Mouse (Mus musculus) forebrain, embryonic 11.5 days (tissue): ENCODE results near the gene Pla2g1b. TPM values are rescaled to one million over a fixed set of nuclear protein-coding genes. Genes with fewer than 3 reads are reported as not detected.
"Not testable (repeated sequence)": the region's sequence is repeated elsewhere in the genome, so short reads cannot be mapped to it uniquely, and the experiment has no call there.

Source experiments
- ATAC-seq: fragments of 200-750 bp; cut with Nextera tagmentation; replicated peaks from 2 replicates; pipeline ENCODE4 v1.8.0; 2017; ENCODE audit warnings: moderate TSS enrichment; ENCODE audit not compliant: low FRiP score
- DNase-seq: peaks from one replicate; pipeline ENCODE4 v3.0.0-alpha.2; 2017; ENCODE audit warnings: low spot score
- H3K27ac ChIP-seq: fragments of 300-500 bp; sonication (generic); 2 replicates; pipeline ENCODE4 v1.5.1; 2014; ENCODE audit warnings: low read depth, low read length
- H3K27me3 ChIP-seq: fragments of 300-500 bp; sonication (generic); 2 replicates; pipeline ENCODE4 v1.6.1; 2014; ENCODE audit warnings: mild to moderate bottlenecking, low read length, mixed read lengths; ENCODE audit not compliant: control insufficient read depth, insufficient read depth
- H3K36me3 ChIP-seq: fragments of 300-500 bp; sonication (generic); 2 replicates; pipeline ENCODE4 v1.6.1; 2014; ENCODE audit warnings: mild to moderate bottlenecking, low read length, moderate library complexity, mixed read lengths; ENCODE audit not compliant: control insufficient read depth, insufficient read depth
- H3K4me1 ChIP-seq: fragments of 300-500 bp; sonication (generic); replicated peaks from 2 replicates; pipeline ENCODE4 v1.6.1; 2014; ENCODE audit warnings: low read length, mixed read lengths; ENCODE audit not compliant: control insufficient read depth, insufficient read depth
- H3K4me2 ChIP-seq: fragments of 300-500 bp; sonication (generic); 2 replicates; pipeline ENCODE4 v1.6.1; 2014; ENCODE audit warnings: low read depth, mild to moderate bottlenecking, low read length, moderate library complexity, mixed read lengths; ENCODE audit not compliant: severe bottlenecking
- H3K4me3 ChIP-seq: fragments of 300-500 bp; sonication (generic); 2 replicates; pipeline ENCODE4 v1.5.1; 2014; ENCODE audit warnings: low read depth, low read length
- H3K9ac ChIP-seq: fragments of 300-500 bp; sonication (generic); 2 replicates; pipeline ENCODE4 v1.6.1; 2014; ENCODE audit warnings: low read length
- H3K9me3 ChIP-seq: fragments of 300-500 bp; sonication (generic); 2 replicates; pipeline ENCODE4 v1.6.1; 2016; ENCODE audit warnings: low read length, mixed read lengths; ENCODE audit not compliant: control insufficient read depth
- WGBS: fragments of 180-500 bp; shearing (Covaris S2); extraction: QIAGEN DNeasy Blood & Tissue Kit; methylation state at CpG from one replicate; pipeline ENCODE4 v1.1.7; 2014; 5-methylcytosine and 5-hydroxymethylcytosine counted together
- polyA plus RNA-seq: library from polyadenylated mRNA; unstranded; fragments of >200 nt; fragmentation: Nextera tagmentation; extraction: Ambion mirVana; gene quantifications from 2 replicates; pipeline ENCODE4 v1.2.1, GENCODE M21; 2014

Pla2g1b gene
- polyA plus RNA-seq, 1 experiment from 2014 or later = not detected

- Histone ChIP-seq H3K4me1 (peaks cover 10% of the 10 kb centered on the region), H3K36me3 (no peaks in the 10 kb centered on the region), H3K4me3 (no peak overlapping the region), H3K9ac (no peak overlapping the region), H3K9me3 (no peaks in the 10 kb centered on the region), H3K27me3 (no peaks in the 10 kb centered on the region), H3K4me2 (no peak overlapping the region), H3K27ac (no peak overlapping the region)
- ATAC-seq (no peak), DNase-seq (no peak)
- 69% methylated on average over 12 of the region's 12 CpGs for WGBS
These were observed 37.0 kb downstream of the Pla2g1b start for GRCm38 (mm10) chr5:115503035-115503434.

- not testable (repeated sequence) for H3K27me3 ChIP-seq, H3K9ac ChIP-seq, H3K4me2 ChIP-seq, H3K9me3 ChIP-seq, H3K27ac ChIP-seq, H3K36me3 ChIP-seq, ATAC-seq, DNase-seq, H3K4me3 ChIP-seq
- WGBS = 72% methylated on average over 4 of the region's 4 CpGs
- peaks cover 24% of the 10 kb centered on the region for H3K4me1 ChIP-seq
These were observed 39.6 kb downstream of the Pla2g1b start for GRCm38 (mm10) chr5:115505617-115506016.

- Histone ChIP-seq H3K36me3 (no peaks in the 10 kb centered on the region), H3K9me3 (no peaks in the 10 kb centered on the region), H3K4me2 (peak within 1 kb of the TSS; percentile 89), H3K4me1 (peaks cover 24% of the 10 kb centered on the region), H3K27me3 (no peaks in the 10 kb centered on the region), H3K9ac (peak within 1 kb of the TSS; percentile 81), H3K27ac (no peak within 1 kb of the TSS), H3K4me3 (peak within 1 kb of the TSS; percentile 84)
- ATAC-seq = peak; percentile 87
- WGBS = under 1% methylated on average over 68 of the region's 74 CpGs
- DNase-seq = peak; percentile 98
These were observed 40.6 kb downstream of the Pla2g1b start, which contains the start of gene Pxn for GRCm38 (mm10) chr5:115506454-115507201. Pxn (plus strand) TSS chr5:115506676.

GRCm38 (mm10) chr5:115507267-115507980 lies 41.4 kb downstream of the Pla2g1b start:
- no peak for DNase-seq
- Histone ChIP-seq H3K27me3 (no peaks in the 10 kb centered on the region), H3K9me3 (no peaks in the 10 kb centered on the region), H3K9ac (peak overlapping the region; percentile 81), H3K4me2 (peak overlapping the region; percentile 89), H3K27ac (no peak overlapping the region), H3K4me3 (peak overlapping the region; percentile 84), H3K36me3 (no peaks in the 10 kb centered on the region), H3K4me1 (peaks cover 24% of the 10 kb centered on the region)
- ATAC-seq = peak; percentile 18; the same call in 1 of the 2 replicates
- 34% methylated on average over 12 of the region's 12 CpGs for WGBS

- H3K9ac ChIP-seq = peak overlapping the region; percentile 81
- WGBS = 47% methylated on average over 18 of the region's 18 CpGs
- H3K36me3 ChIP-seq = no peaks in the 10 kb centered on the region
- H3K27ac ChIP-seq = no peak overlapping the region
- no peak for ATAC-seq
- no peaks in the 10 kb centered on the region for H3K27me3 ChIP-seq
- H3K9me3 ChIP-seq = no peaks in the 10 kb centered on the region
- DNase-seq = no peak
- peak overlapping the region; percentile 89 for H3K4me2 ChIP-seq
- peak overlapping the region; percentile 84 for H3K4me3 ChIP-seq
- peaks cover 24% of the 10 kb centered on the region for H3K4me1 ChIP-seq
These were observed 42.2 kb downstream of the Pla2g1b start for GRCm38 (mm10) chr5:115507981-115508858.

GRCm38 (mm10) chr5:115508859-115509147 lies 42.7 kb downstream of the Pla2g1b start:
- H3K9ac ChIP-seq = peak overlapping the region; percentile 16; the same call in 1 of the 2 replicates
- H3K4me1 ChIP-seq = peaks cover 24% of the 10 kb centered on the region
- no peak overlapping the region for H3K27ac ChIP-seq

GRCm38 (mm10) chr5:115509321-115509761 lies 43.3 kb downstream of the Pla2g1b start:
- Histone ChIP-seq H3K4me1 (peaks cover 24% of the 10 kb centered on the region), H3K4me2 (peak overlapping the region; percentile 18; the same call in 1 of the 2 replicates), H3K9me3 (no peaks in the 10 kb centered on the region), H3K4me3 (no peak overlapping the region), H3K9ac (peak overlapping the region; percentile 20; the same call in 1 of the 2 replicates), H3K27me3 (no peaks in the 10 kb centered on the region), H3K27ac (no peak overlapping the region), H3K36me3 (no peaks in the 10 kb centered on the region)
- WGBS = 50% methylated on average over 15 of the region's 15 CpGs
- no peak for ATAC-seq
- DNase-seq = no peak

More at GRCm38 (mm10) chr5:115508859-115509147, 42.7 kb downstream of the Pla2g1b start:
- peak overlapping the region; percentile 89 for H3K4me2 ChIP-seq
- H3K9me3 ChIP-seq = no peaks in the 10 kb centered on the region
- 33% methylated on average over 10 of the region's 10 CpGs for WGBS
- H3K36me3 ChIP-seq = no peaks in the 10 kb centered on the region
- H3K27me3 ChIP-seq = no peaks in the 10 kb centered on the region
- ATAC-seq (no peak), DNase-seq (no peak)
- H3K4me3 ChIP-seq = no peak overlapping the region; the same call in 1 of the 2 replicates
